Mouse (Mus musculus): ENCODE data around the gene Kctd5. TPM values are rescaled to one million over a fixed set of nuclear protein-coding genes. Genes with fewer than 3 reads are reported as not detected.

The Kctd5 gene
- polyA plus RNA-seq (2015; fragmentation: Nextera tagmentation; extraction: Ambion mirVana), result 47.6 and 51.2 TPM in 2 replicates

- no peaks in the 10 kb centered on the region for H3K9me3 ChIP-seq (replicated peaks; ENCODE audit: low read length)
- WGBS, result 2% methylated on average over 62 of the region's 62 CpGs
- peaks cover 4% of the 10 kb centered on the region; the same call in 1 of the 2 replicates for H3K4me1 ChIP-seq (replicated peaks; ENCODE audit: insufficient read depth, low read length)
- no peaks in the 10 kb centered on the region for H3K27me3 ChIP-seq (ENCODE audit: insufficient read depth, low read length)
- ATAC-seq (replicated peaks; ENCODE audit: low FRiP score, low read depth), result peak; percentile 99
- H3K4me3 ChIP-seq (replicated peaks; ENCODE audit: low read depth, low read length), result peak within 1 kb of the TSS; percentile 94
- 0 out of 2 replicates have a peak, but pooled peaks cover 6% of the 10 kb centered on the region for H3K36me3 ChIP-seq (ENCODE audit: insufficient read depth, low read length)
- H3K27ac ChIP-seq, result peak within 1 kb of the TSS; percentile 79
- peak within 1 kb of the TSS; percentile 95 for H3K9ac ChIP-seq (ENCODE audit: low read depth, low read length)
- no peak for TF ChIP-seq CTCF (IDR thresholded peaks at IDR 0.05; ENCODE audit: low read depth)
- peak within 1 kb of the TSS; percentile 80 for H3K4me2 ChIP-seq (ENCODE audit: low read length)
- DNase-seq (ENCODE audit: low spot score), result peak; percentile 95
Observed at GRCm38 (mm10) chr17:24072919-24073696, at the start of gene Kctd5. Gene Kctd5, minus strand, starts transcription at chr17:24073485.

- Histone ChIP-seq H3K27ac (no peak overlapping the region), H3K4me1 (replicated peaks; ENCODE audit: insufficient read depth, low read length) (no peaks in the 10 kb centered on the region), H3K27me3 (ENCODE audit: insufficient read depth, low read length) (no peaks in the 10 kb centered on the region), H3K36me3 (ENCODE audit: insufficient read depth, low read length) (no peaks in the 10 kb centered on the region), H3K4me2 (ENCODE audit: low read length) (no peak overlapping the region), H3K9me3 (replicated peaks; ENCODE audit: low read length) (no peaks in the 10 kb centered on the region), H3K4me3 (replicated peaks; ENCODE audit: low read depth, low read length) (no peak overlapping the region), H3K9ac (ENCODE audit: low read depth, low read length) (no peak overlapping the region)
- no peak for ATAC-seq (replicated peaks; ENCODE audit: low FRiP score, low read depth)
- 86% methylated on average over 3 of the region's 3 CpGs for WGBS
- DNase-seq (ENCODE audit: low spot score), result no peak
- TF ChIP-seq CTCF (IDR thresholded peaks at IDR 0.05; ENCODE audit: low read depth), result no peak
Observed at GRCm38 (mm10) chr17:24119446-24119845, 46.2 kb upstream of the Kctd5 start.

GRCm38 (mm10) chr17:24113031-24113430 is 39.7 kb upstream of the Kctd5 start:
- Histone ChIP-seq H3K27me3 (ENCODE audit: insufficient read depth, low read length) (no peaks in the 10 kb centered on the region), H3K4me2 (ENCODE audit: low read length) (no peak overlapping the region), H3K9me3 (replicated peaks; ENCODE audit: low read length) (no peaks in the 10 kb centered on the region), H3K36me3 (ENCODE audit: insufficient read depth, low read length) (0 out of 2 replicates have a peak, but pooled peaks cover 12% of the 10 kb centered on the region), H3K9ac (ENCODE audit: low read depth, low read length) (no peak overlapping the region), H3K27ac (no peak overlapping the region), H3K4me1 (replicated peaks; ENCODE audit: insufficient read depth, low read length) (no peaks in the 10 kb centered on the region), H3K4me3 (replicated peaks; ENCODE audit: low read depth, low read length) (no peak overlapping the region)
- ATAC-seq (replicated peaks; ENCODE audit: low FRiP score, low read depth), result no peak
- TF ChIP-seq CTCF (IDR thresholded peaks at IDR 0.05; ENCODE audit: low read depth), result no peak
- no peak for DNase-seq (ENCODE audit: low spot score)
- WGBS, result 87% methylated on average over 4 of the region's 4 CpGs

GRCm38 (mm10) chr17:24111256-24111655 is 38.0 kb upstream of the Kctd5 start:
- Histone ChIP-seq H3K4me1 (replicated peaks; ENCODE audit: insufficient read depth, low read length) (no peaks in the 10 kb centered on the region), H3K36me3 (ENCODE audit: insufficient read depth, low read length) (0 out of 2 replicates have a peak, but pooled peaks cover 12% of the 10 kb centered on the region), H3K4me3 (replicated peaks; ENCODE audit: low read depth, low read length) (no peak overlapping the region), H3K9ac (ENCODE audit: low read depth, low read length) (no peak overlapping the region), H3K9me3 (replicated peaks; ENCODE audit: low read length) (no peaks in the 10 kb centered on the region), H3K4me2 (ENCODE audit: low read length) (no peak overlapping the region), H3K27me3 (ENCODE audit: insufficient read depth, low read length) (no peaks in the 10 kb centered on the region), H3K27ac (no peak overlapping the region)
- 68% methylated on average over 1 of the region's 1 CpGs for WGBS
- ATAC-seq (replicated peaks; ENCODE audit: low FRiP score, low read depth), result no peak
- no peak for DNase-seq (ENCODE audit: low spot score)
- no peak for TF ChIP-seq CTCF (IDR thresholded peaks at IDR 0.05; ENCODE audit: low read depth)

GRCm38 (mm10) chr17:24108896-24109295 is 35.6 kb upstream of the Kctd5 start:
- no peaks in the 10 kb centered on the region for H3K4me1 ChIP-seq (replicated peaks; ENCODE audit: insufficient read depth, low read length)
- H3K27ac ChIP-seq, result no peak overlapping the region
- no peak overlapping the region for H3K4me3 ChIP-seq (replicated peaks; ENCODE audit: low read depth, low read length)
- H3K27me3 ChIP-seq (ENCODE audit: insufficient read depth, low read length), result no peaks in the 10 kb centered on the region
- DNase-seq (ENCODE audit: low spot score) (no peak), ATAC-seq (replicated peaks; ENCODE audit: low FRiP score, low read depth) (no peak)
- H3K9me3 ChIP-seq (replicated peaks; ENCODE audit: low read length), result no peaks in the 10 kb centered on the region
- WGBS, result 73% methylated on average over 1 of the region's 1 CpGs
- no peak for TF ChIP-seq CTCF (IDR thresholded peaks at IDR 0.05; ENCODE audit: low read depth)
- no peak overlapping the region for H3K9ac ChIP-seq (ENCODE audit: low read depth, low read length)
- H3K36me3 ChIP-seq (ENCODE audit: insufficient read depth, low read length), result 0 out of 2 replicates have a peak, but pooled peaks cover 25% of the 10 kb centered on the region
- no peak overlapping the region for H3K4me2 ChIP-seq (ENCODE audit: low read length)

- WGBS, result 72% methylated on average over 2 of the region's 2 CpGs
- DNase-seq (ENCODE audit: low spot score) (no peak), ATAC-seq (replicated peaks; ENCODE audit: low FRiP score, low read depth) (no peak)
- Histone ChIP-seq H3K4me3 (replicated peaks; ENCODE audit: low read depth, low read length) (no peak overlapping the region), H3K27ac (no peak overlapping the region), H3K4me2 (ENCODE audit: low read length) (no peak overlapping the region), H3K27me3 (ENCODE audit: insufficient read depth, low read length) (no peaks in the 10 kb centered on the region), H3K9me3 (replicated peaks; ENCODE audit: low read length) (no peaks in the 10 kb centered on the region), H3K9ac (ENCODE audit: low read depth, low read length) (no peak overlapping the region), H3K36me3 (ENCODE audit: insufficient read depth, low read length) (peaks cover 38% of the 10 kb centered on the region; the same call in 1 of the 2 replicates), H3K4me1 (replicated peaks; ENCODE audit: insufficient read depth, low read length) (no peaks in the 10 kb centered on the region)
- TF ChIP-seq CTCF (IDR thresholded peaks at IDR 0.05; ENCODE audit: low read depth), result no peak
Observed at GRCm38 (mm10) chr17:24105111-24105510, 31.8 kb upstream of the Kctd5 start.
